Comparison of ENCODE assay signal across 25 mouse cellular contexts in the genomic region with DNA sequence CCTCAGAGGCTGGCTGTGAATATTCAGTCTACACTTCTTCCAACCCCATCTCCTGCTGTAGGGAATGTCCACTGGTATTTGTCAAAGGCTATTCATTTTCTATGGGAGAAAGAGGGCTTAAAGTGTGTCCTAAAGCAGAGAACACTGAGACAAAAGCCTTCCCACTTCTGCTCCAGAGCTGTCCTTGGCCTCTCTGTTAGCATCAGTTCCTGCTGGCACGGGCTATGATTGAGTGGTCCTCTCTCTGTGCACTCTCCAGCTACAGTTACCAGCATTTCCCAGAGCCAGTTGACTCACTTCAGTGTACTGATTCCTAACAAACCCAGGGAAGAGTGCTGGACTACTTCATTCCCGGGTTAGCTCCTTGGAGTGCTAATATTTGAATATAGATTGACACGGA. TPM values are rescaled to one million over a fixed set of nuclear protein-coding genes. Genes with fewer than 3 reads are reported as not detected.
DNase-seq lines count a peak whose midpoint lies in the region; ATAC-seq lines count a peak whose summit lies in the region.
"Had no signal": no experiment of that assay in that cellular context is flagged by ENCODE, and none has a peak within 500 bp of the region (broad histone marks: within the 10 kb centered on the region; RNA-seq: fewer than 3 reads in every experiment).

No protein-coding gene starts in this region.

- peaks cover 5% of the 10 kb centered on the region; the same call in 1 of the 2 replicates for H3K4me1 ChIP-seq in forebrain, embryonic 15.5 days
- H3K4me1 ChIP-seq in forebrain, embryonic 10.5 days, result peaks cover 12% of the 10 kb centered on the region
- H3K4me1 ChIP-seq in kidney, embryonic 15.5 days, result peaks cover 17% of the 10 kb centered on the region

- 0 out of 2 replicates have a peak overlapping the region, but pooled peaks have one; percentile 23 for H3K27ac ChIP-seq in forebrain, embryonic 15.5 days (replicated peaks)
- no peak overlapping the region for H3K27ac ChIP-seq in forebrain, embryonic 10.5 days
- H3K27ac ChIP-seq in kidney, embryonic 15.5 days, result peak overlapping the region; percentile 72
- H3K27ac ChIP-seq: heart, embryonic 15.5 days; hindbrain, embryonic 12.5 days; hindbrain, postnatal 0 days; liver, embryonic 12.5 days; macrophage; midbrain, embryonic 13.5 days had no signal

- no peaks in the 10 kb centered on the region for H3K27me3 ChIP-seq in forebrain, embryonic 15.5 days
- H3K27me3 ChIP-seq in forebrain, embryonic 10.5 days (ENCODE audit: poor library complexity, severe bottlenecking), result no peaks in the 10 kb centered on the region
- no peaks in the 10 kb centered on the region for H3K27me3 ChIP-seq in kidney, embryonic 15.5 days
- H3K27me3 ChIP-seq: heart, embryonic 15.5 days; hindbrain, embryonic 12.5 days; liver, embryonic 12.5 days; midbrain, embryonic 13.5 days had no signal

- no peaks in the 10 kb centered on the region for H3K36me3 ChIP-seq in forebrain, embryonic 15.5 days
- H3K36me3 ChIP-seq in forebrain, embryonic 10.5 days (replicated peaks), result no peaks in the 10 kb centered on the region
- no peaks in the 10 kb centered on the region for H3K36me3 ChIP-seq in kidney, embryonic 15.5 days
- H3K36me3 ChIP-seq: heart, embryonic 15.5 days; hindbrain, embryonic 12.5 days; liver, embryonic 12.5 days; midbrain, embryonic 13.5 days had no signal

- H3K9ac ChIP-seq in forebrain, embryonic 15.5 days (replicated peaks), result no peak overlapping the region
- H3K9ac ChIP-seq in kidney, embryonic 15.5 days, result no peak overlapping the region
- H3K9ac ChIP-seq: forebrain, postnatal 0 days; heart, embryonic 15.5 days; hindbrain, embryonic 12.5 days; liver, embryonic 12.5 days; liver, postnatal 0 days; midbrain, embryonic 13.5 days had no signal

- WGBS in forebrain, embryonic 15.5 days, result 72% methylated on average over 3 of the region's 3 CpGs
- 84% methylated on average over 3 of the region's 3 CpGs for WGBS in forebrain, embryonic 10.5 days
- WGBS in kidney, embryonic 15.5 days, result 74% methylated on average over 3 of the region's 3 CpGs

- no peaks in the 10 kb centered on the region for H3K9me3 ChIP-seq in forebrain, embryonic 15.5 days
- H3K9me3 ChIP-seq in forebrain, embryonic 10.5 days, result no peaks in the 10 kb centered on the region
- no peaks in the 10 kb centered on the region for H3K9me3 ChIP-seq in kidney, embryonic 15.5 days (replicated peaks)
- H3K9me3 ChIP-seq: heart, embryonic 15.5 days; hindbrain, embryonic 12.5 days; liver, embryonic 12.5 days; midbrain, embryonic 13.5 days had no signal

- no peak overlapping the region for H3K4me3 ChIP-seq in forebrain, embryonic 15.5 days
- H3K4me3 ChIP-seq in forebrain, embryonic 10.5 days, result no peak overlapping the region
- no peak overlapping the region for H3K4me3 ChIP-seq in kidney, embryonic 15.5 days (replicated peaks)
- H3K4me3 ChIP-seq: heart, embryonic 15.5 days; hindbrain, embryonic 12.5 days; liver, embryonic 12.5 days; midbrain, embryonic 13.5 days had no signal

- no peak for DNase-seq in forebrain, embryonic 10.5 days (ENCODE audit: extremely low spot score, low spot score)
- no peak for DNase-seq in kidney, adult 8-10 months
- peak; percentile 43 for DNase-seq in adrenal gland, postnatal 10 days
- DNase-seq in adrenal gland, postnatal 36 days, result peak; percentile 63
- no peak for DNase-seq in ovary, postnatal 10 days (ENCODE audit: low spot score)
- DNase-seq: cerebellum, adult 8-10 months; cerebellum, postnatal 25 days; forebrain, postnatal 0 days; heart, postnatal 36 days; kidney, postnatal 36 days; left cerebral cortex, postnatal 4 days; liver, postnatal 0 days; lung, postnatal 10 days; thymus, postnatal 4 days had no signal

- no peak for ATAC-seq in forebrain, embryonic 15.5 days (replicated peaks)
- no peak for ATAC-seq in kidney, embryonic 15.5 days (replicated peaks; ENCODE audit: low FRiP score)
- ATAC-seq: CD4-positive, CD25-positive, alpha-beta regulatory T cell, adult 4 months; forebrain, postnatal 0 days; hindbrain, postnatal 0 days; liver, embryonic 12.5 days; liver, postnatal 0 days; midbrain, embryonic 13.5 days had no signal

- H3K4me2 ChIP-seq in forebrain, embryonic 15.5 days (replicated peaks), result no peak overlapping the region
- H3K4me2 ChIP-seq in kidney, embryonic 15.5 days, result no peak overlapping the region
- H3K4me2 ChIP-seq: heart, embryonic 15.5 days; hindbrain, embryonic 12.5 days; liver, embryonic 12.5 days; midbrain, embryonic 13.5 days had no signal

RNA-seq across cellular contexts. Expression of a gene that starts 43.2 kb away (rescaled TPM):
- polyA plus RNA-seq in forebrain, embryonic 15.5 days (2015; fragmentation: Nextera tagmentation; extraction: Ambion mirVana), result 0.70 and 0.93 TPM in 2 replicates
- 0.79 and 0.87 TPM in 2 replicates for polyA plus RNA-seq in forebrain, embryonic 10.5 days (2016; fragmentation: Nextera tagmentation; extraction: Ambion mirVana)
- polyA plus RNA-seq in kidney, embryonic 15.5 days (2015; fragmentation: Nextera tagmentation; extraction: Ambion mirVana), result 1.2 and 1.3 TPM in 2 replicates
- under 1 TPM in 1 of 2 experiments, not detected in 1; 0.12 TPM for total RNA-seq in adrenal gland, postnatal 10 days (2021)
- under 1 TPM; 0.10 to 0.23 TPM for total RNA-seq in adrenal gland, postnatal 36 days (2021)
- polyA plus RNA-seq: CD4-positive, CD25-positive, alpha-beta regulatory T cell, adult 4 months; liver, postnatal 0 days; macrophage; spleen, adult 2 months had no signal

RNA-seq across cellular contexts. Expression of a gene that starts 53.1 kb away (rescaled TPM):
- polyA plus RNA-seq in forebrain, embryonic 15.5 days (2015; fragmentation: Nextera tagmentation; extraction: Ambion mirVana), result 3.5 and 5.0 TPM in 2 replicates
- 0.89 and 1.1 TPM in 2 replicates for polyA plus RNA-seq in forebrain, embryonic 10.5 days (2016; fragmentation: Nextera tagmentation; extraction: Ambion mirVana)
- polyA plus RNA-seq in kidney, embryonic 15.5 days (2015; fragmentation: Nextera tagmentation; extraction: Ambion mirVana), result 4.6 TPM in 2 replicates
- 1 to 10 TPM; 5.5 to 8.6 TPM for total RNA-seq in adrenal gland, postnatal 10 days (2021)
- 1 to 10 TPM; 2.5 to 4.1 TPM for total RNA-seq in adrenal gland, postnatal 36 days (2021)
- total RNA-seq: megakaryocyte-erythroid progenitor cell, adult 5-6 weeks had no signal
- polyA plus RNA-seq: macrophage had no signal

Comparison
In these comparisons a context has a peak if more than half of its experiments do, and no peak if none do; other contexts are left out.
1. DNase-seq: peak in adrenal gland, postnatal 10 days (single experiment) and adrenal gland, postnatal 36 days (2 of 2); none in forebrain, embryonic 10.5 days (single experiment), kidney, adult 8-10 months (0 of 2) and ovary, postnatal 10 days (single experiment).